Mouse (Mus musculus): ENCODE results near the gene Gzmm. TPM values are rescaled to one million over a fixed set of nuclear protein-coding genes. Genes with fewer than 3 reads are reported as not detected.

Gene Gzmm
- polyA plus RNA-seq, 1 experiment from 2014 or later = 1.1 TPM

DNA sequence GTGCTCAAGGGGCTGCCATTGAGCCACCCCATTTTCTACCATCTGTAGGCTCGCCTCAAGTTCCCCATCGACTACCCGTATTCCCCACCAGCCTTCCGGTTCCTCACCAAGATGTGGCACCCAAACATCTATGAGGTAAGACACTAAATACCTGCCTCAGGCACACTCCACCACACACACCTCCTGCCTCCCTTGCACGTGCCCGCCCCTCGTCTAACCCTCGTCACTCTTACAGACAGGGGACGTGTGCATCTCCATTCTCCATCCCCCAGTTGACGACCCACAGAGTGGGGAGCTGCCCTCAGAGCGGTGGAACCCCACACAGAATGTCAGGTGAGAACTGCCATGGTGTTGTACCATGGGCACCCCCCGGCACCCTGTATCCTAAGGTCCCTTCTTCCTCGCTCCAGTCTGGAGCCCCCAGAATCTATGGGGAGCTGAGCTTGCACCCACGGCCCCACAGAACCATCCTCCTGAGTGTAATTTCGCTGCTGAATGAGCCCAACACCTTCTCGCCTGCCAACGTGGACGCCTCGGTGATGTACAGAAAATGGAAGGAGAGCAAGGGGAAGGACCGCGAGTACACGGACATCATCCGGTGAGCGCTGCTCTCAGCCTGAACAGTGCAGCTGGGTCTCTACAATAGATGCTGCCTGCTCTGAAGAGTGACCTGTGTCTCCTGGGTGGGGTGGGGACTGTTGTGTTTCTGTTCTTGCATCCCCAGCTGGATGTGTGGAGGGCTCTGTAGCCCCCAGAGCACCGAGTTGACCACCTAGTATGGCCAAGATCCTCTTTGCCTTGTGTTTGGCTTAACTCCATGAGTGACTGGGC lies 3.8 kb upstream of the Gzmm start:
- H3K4me3 ChIP-seq (ENCODE audit: low read depth, low read length) = no peak overlapping the region
- H3K36me3 ChIP-seq (ENCODE audit: control insufficient read depth, insufficient read depth, low read length) = peaks cover 34% of the 10 kb centered on the region
- H3K9ac ChIP-seq (replicated peaks; ENCODE audit: low read depth, low read length) = no peak overlapping the region
- H3K4me1 ChIP-seq (ENCODE audit: control insufficient read depth, insufficient read depth, low read length) = peaks cover 17% of the 10 kb centered on the region
- no peak for ATAC-seq (ENCODE audit: low read depth)
- no peak overlapping the region for H3K4me2 ChIP-seq (ENCODE audit: low read depth, low read length)
- no peaks in the 10 kb centered on the region for H3K9me3 ChIP-seq (ENCODE audit: control insufficient read depth, low read length)
- H3K27ac ChIP-seq (ENCODE audit: low read depth, low read length) = no peak overlapping the region
- no peaks in the 10 kb centered on the region for H3K27me3 ChIP-seq (ENCODE audit: control insufficient read depth, insufficient read depth, low read length)
- WGBS = 95% methylated on average over 25 of the region's 25 CpGs

DNA sequence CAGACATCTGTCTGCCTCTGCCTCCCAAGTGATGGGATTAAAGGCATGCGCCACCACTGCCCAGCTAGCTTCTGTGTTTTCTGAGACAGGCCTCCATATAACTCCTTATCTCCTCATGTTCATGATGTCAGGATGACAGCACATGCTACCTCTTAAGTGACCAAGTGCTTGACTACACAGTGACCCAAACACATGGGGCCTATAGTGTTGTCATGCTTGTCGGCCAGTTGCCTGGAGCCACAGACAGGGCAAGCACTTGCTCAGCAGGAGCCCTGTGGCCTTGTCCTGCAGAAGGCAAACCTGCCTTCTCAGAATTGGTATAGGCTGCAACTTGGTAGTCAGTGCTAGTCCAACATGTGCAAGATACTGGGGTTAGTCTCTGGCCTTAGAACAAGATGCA lies 2.6 kb upstream of the Gzmm start:
- Histone ChIP-seq H3K4me1 (ENCODE audit: control insufficient read depth, insufficient read depth, low read length) (peaks cover 13% of the 10 kb centered on the region), H3K9ac (replicated peaks; ENCODE audit: low read depth, low read length) (no peak overlapping the region), H3K27me3 (ENCODE audit: control insufficient read depth, insufficient read depth, low read length) (no peaks in the 10 kb centered on the region), H3K27ac (ENCODE audit: low read depth, low read length) (no peak overlapping the region), H3K9me3 (ENCODE audit: control insufficient read depth, low read length) (no peaks in the 10 kb centered on the region), H3K4me2 (ENCODE audit: low read depth, low read length) (no peak overlapping the region), H3K4me3 (ENCODE audit: low read depth, low read length) (no peak overlapping the region), H3K36me3 (ENCODE audit: control insufficient read depth, insufficient read depth, low read length) (peaks cover 34% of the 10 kb centered on the region)
- no peak for ATAC-seq (ENCODE audit: low read depth)
- WGBS = 91% methylated on average over 2 of the region's 2 CpGs

DNA sequence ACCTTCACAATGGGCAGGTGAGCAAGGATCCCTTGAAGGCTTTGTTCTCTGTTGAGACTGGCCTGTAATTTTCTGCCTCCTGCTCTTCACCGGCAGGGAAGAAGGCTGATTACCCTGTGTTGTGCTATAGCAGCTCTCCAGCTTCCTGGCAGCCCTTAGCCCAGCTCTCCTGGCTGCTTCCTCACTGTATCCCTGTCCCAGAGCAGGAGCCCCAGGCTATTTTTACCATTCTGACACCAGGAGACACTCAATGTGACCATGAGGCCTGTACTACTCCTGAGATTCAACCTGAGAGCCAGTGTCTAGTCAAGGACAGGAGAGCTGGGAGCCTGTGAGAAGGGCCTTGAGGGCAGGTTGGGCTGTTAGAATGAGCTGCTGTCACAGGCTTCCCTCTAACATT lies 2.1 kb upstream of the Gzmm start:
- Histone ChIP-seq H3K4me3 (ENCODE audit: low read depth, low read length) (no peak overlapping the region), H3K27me3 (ENCODE audit: control insufficient read depth, insufficient read depth, low read length) (no peaks in the 10 kb centered on the region), H3K27ac (ENCODE audit: low read depth, low read length) (no peak overlapping the region), H3K4me2 (ENCODE audit: low read depth, low read length) (no peak overlapping the region), H3K9ac (replicated peaks; ENCODE audit: low read depth, low read length) (no peak overlapping the region), H3K36me3 (ENCODE audit: control insufficient read depth, insufficient read depth, low read length) (peaks cover 34% of the 10 kb centered on the region), H3K4me1 (ENCODE audit: control insufficient read depth, insufficient read depth, low read length) (peaks cover 12% of the 10 kb centered on the region), H3K9me3 (ENCODE audit: control insufficient read depth, low read length) (no peaks in the 10 kb centered on the region)
- ATAC-seq (ENCODE audit: low read depth) = no peak
- 93% methylated on average over 1 of the region's 1 CpGs for WGBS

DNA sequence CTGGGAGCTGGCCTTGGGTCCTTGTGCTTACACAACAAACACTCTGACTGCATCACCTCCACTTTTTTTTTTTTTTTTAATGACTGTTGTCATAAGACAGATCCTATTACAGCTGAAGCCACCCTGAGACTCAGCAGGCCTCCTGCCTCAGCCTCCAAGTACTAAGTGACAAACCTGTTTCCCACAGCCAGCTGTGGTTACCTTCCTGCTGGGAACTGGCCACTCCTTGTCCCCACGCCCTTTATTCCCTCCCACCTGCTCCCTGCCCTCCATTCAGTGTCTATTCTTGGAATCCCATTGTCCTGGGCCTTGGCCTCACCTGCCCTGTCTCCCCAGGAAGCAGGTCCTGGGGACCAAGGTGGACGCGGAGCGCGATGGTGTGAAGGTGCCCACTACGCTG lies 1.3 kb upstream of the Gzmm start:
- peaks cover 34% of the 10 kb centered on the region for H3K36me3 ChIP-seq (ENCODE audit: control insufficient read depth, insufficient read depth, low read length)
- no peak overlapping the region for H3K27ac ChIP-seq (ENCODE audit: low read depth, low read length)
- peaks cover 12% of the 10 kb centered on the region for H3K4me1 ChIP-seq (ENCODE audit: control insufficient read depth, insufficient read depth, low read length)
- H3K4me2 ChIP-seq (ENCODE audit: low read depth, low read length) = no peak overlapping the region
- ATAC-seq (ENCODE audit: low read depth) = no peak
- H3K4me3 ChIP-seq (ENCODE audit: low read depth, low read length) = no peak overlapping the region
- 97% methylated on average over 6 of the region's 6 CpGs for WGBS
- H3K9ac ChIP-seq (replicated peaks; ENCODE audit: low read depth, low read length) = no peak overlapping the region
- no peaks in the 10 kb centered on the region for H3K27me3 ChIP-seq (ENCODE audit: control insufficient read depth, insufficient read depth, low read length)
- H3K9me3 ChIP-seq (ENCODE audit: control insufficient read depth, low read length) = no peaks in the 10 kb centered on the region

DNA sequence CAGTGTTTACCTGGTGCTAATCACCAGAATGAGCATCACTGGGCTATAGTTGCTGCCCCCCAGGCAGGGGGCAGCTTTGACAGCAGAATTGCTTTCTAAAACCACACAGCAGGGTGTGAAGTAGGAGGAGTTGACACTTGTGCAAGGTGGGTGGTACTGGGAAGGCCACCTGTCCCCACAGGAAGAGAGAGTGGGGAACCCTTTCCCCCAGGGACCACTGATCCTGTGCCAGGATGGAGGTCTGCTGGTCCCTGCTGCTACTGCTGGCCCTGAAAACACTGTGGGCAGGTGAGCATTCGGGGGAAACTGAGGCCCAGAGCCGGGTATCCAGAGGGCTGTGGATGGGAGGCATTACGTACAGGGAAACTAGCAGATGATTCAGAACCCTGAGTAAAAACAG lies 358 bp downstream of the Gzmm start:
- Histone ChIP-seq H3K4me2 (ENCODE audit: low read depth, low read length) (no peak overlapping the region), H3K4me1 (ENCODE audit: control insufficient read depth, insufficient read depth, low read length) (no peaks in the 10 kb centered on the region), H3K27me3 (ENCODE audit: control insufficient read depth, insufficient read depth, low read length) (no peaks in the 10 kb centered on the region), H3K9me3 (ENCODE audit: control insufficient read depth, low read length) (no peaks in the 10 kb centered on the region), H3K36me3 (ENCODE audit: control insufficient read depth, insufficient read depth, low read length) (peaks cover 34% of the 10 kb centered on the region), H3K27ac (ENCODE audit: low read depth, low read length) (no peak overlapping the region), H3K4me3 (ENCODE audit: low read depth, low read length) (no peak overlapping the region), H3K9ac (replicated peaks; ENCODE audit: low read depth, low read length) (no peak overlapping the region)
- WGBS = 94% methylated on average over 3 of the region's 3 CpGs
- ATAC-seq (ENCODE audit: low read depth) = no peak

DNA sequence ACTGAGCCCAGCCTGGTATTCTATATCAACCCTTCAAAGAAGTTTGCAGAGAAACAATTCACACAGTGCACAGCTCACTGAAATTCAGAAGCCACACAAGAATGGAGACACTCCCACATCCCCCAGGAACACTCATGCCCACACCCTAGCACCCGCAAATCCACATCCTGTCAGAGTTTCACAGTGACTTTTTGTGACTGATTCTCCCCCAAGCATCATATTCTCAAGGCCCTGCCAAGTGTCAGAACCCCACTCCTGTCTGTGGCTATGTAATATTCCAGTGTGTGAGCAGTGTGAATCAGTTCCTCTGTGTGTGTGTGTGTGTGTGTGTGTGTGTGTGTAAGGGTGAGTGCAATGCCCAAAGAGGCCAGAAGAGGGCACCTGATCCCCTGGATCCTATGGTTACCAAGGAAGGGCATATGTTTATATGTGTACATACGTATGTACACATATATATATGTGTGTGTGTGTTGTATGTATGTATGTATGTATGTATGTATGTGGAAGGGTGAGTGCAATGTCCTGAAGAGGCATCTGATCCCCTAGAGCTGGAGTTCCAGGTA lies 3.2 kb downstream of the Gzmm start:
- WGBS = 100% methylated on average over 2 of the region's 2 CpGs

DNA sequence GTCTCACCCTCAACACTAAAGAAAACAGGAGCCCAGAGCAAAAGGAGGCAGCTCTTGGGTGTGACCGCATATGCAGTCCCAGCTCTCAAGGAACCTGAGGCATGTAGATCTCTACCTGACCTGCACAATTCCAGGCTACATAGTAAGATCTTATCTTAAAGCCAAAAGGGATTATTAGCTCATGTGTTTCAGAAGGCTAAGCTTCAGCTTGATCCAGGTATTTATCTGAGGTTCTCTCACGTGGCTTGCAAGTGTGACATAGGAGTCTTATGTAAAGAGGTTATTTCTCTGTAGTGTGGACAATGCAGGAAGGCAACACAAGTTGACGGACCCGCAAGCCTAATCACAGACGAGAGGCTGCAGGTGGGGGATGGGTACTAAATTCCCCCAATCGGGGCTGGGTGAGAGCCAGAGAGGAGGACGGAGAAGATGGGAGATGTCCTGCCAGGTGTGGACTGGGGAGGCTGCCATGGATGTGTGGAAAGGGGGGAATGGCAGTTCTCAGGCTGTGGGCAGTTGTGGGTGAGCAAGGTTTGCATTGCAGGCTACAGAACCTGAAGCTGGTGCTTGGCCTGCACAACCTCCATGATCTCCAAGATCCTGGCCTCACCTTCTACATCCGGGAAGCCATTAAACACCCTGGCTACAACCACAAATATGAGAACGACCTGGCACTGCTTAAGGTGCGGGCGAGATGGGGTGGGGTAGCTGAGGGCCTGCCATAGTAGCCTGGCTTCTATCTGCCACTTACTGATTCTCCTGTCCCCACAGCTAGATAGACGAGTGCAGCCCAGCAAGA lies 5.0 kb downstream of the Gzmm start:
- Histone ChIP-seq H3K36me3 (ENCODE audit: control insufficient read depth, insufficient read depth, low read length) (no peaks in the 10 kb centered on the region; the same call in 1 of the 2 replicates), H3K4me3 (ENCODE audit: low read depth, low read length) (no peak overlapping the region), H3K27me3 (ENCODE audit: control insufficient read depth, insufficient read depth, low read length) (no peaks in the 10 kb centered on the region), H3K27ac (ENCODE audit: low read depth, low read length) (no peak overlapping the region), H3K9me3 (ENCODE audit: control insufficient read depth, low read length) (no peaks in the 10 kb centered on the region), H3K4me1 (ENCODE audit: control insufficient read depth, insufficient read depth, low read length) (no peaks in the 10 kb centered on the region), H3K9ac (replicated peaks; ENCODE audit: low read depth, low read length) (no peak overlapping the region), H3K4me2 (ENCODE audit: low read depth, low read length) (no peak overlapping the region)
- 75% methylated on average over 12 of the region's 12 CpGs for WGBS
- no peak for ATAC-seq (ENCODE audit: low read depth)

More for the DNA sequence above, 3.2 kb downstream of the Gzmm start:
- Histone ChIP-seq H3K27ac (ENCODE audit: low read depth, low read length) (no peak overlapping the region), H3K27me3 (ENCODE audit: control insufficient read depth, insufficient read depth, low read length) (no peaks in the 10 kb centered on the region), H3K9me3 (ENCODE audit: control insufficient read depth, low read length) (no peaks in the 10 kb centered on the region), H3K4me1 (ENCODE audit: control insufficient read depth, insufficient read depth, low read length) (no peaks in the 10 kb centered on the region), H3K4me2 (ENCODE audit: low read depth, low read length) (no peak overlapping the region), H3K4me3 (ENCODE audit: low read depth, low read length) (no peak overlapping the region), H3K9ac (replicated peaks; ENCODE audit: low read depth, low read length) (no peak overlapping the region), H3K36me3 (ENCODE audit: control insufficient read depth, insufficient read depth, low read length) (peaks cover 13% of the 10 kb centered on the region)
- no peak for ATAC-seq (ENCODE audit: low read depth)

DNA sequence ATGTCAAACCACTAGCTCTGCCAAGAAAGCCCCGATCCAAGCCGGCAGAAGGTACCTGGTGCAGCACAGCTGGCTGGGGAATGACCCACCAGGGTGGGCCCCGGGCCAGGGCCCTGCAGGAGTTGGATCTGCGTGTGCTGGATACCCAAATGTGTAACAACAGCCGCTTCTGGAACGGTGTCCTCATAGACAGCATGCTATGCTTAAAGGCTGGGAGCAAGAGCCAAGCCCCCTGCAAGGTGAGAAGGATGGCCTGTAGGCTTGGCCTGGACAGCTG lies 5.5 kb downstream of the Gzmm start:
- Histone ChIP-seq H3K36me3 (ENCODE audit: control insufficient read depth, insufficient read depth, low read length) (no peaks in the 10 kb centered on the region; the same call in 1 of the 2 replicates), H3K9ac (replicated peaks; ENCODE audit: low read depth, low read length) (no peak overlapping the region), H3K27ac (ENCODE audit: low read depth, low read length) (no peak overlapping the region), H3K9me3 (ENCODE audit: control insufficient read depth, low read length) (no peaks in the 10 kb centered on the region), H3K4me2 (ENCODE audit: low read depth, low read length) (no peak overlapping the region), H3K27me3 (ENCODE audit: control insufficient read depth, insufficient read depth, low read length) (no peaks in the 10 kb centered on the region), H3K4me1 (ENCODE audit: control insufficient read depth, insufficient read depth, low read length) (no peaks in the 10 kb centered on the region), H3K4me3 (ENCODE audit: low read depth, low read length) (no peak overlapping the region)
- 89% methylated on average over 6 of the region's 6 CpGs for WGBS
- ATAC-seq (ENCODE audit: low read depth) = no peak
